Mouse (Mus musculus) CH12.LX (cell line): Measurements from ENCODE around the gene Rtn4rl2. TPM values are rescaled to one million over a fixed set of nuclear protein-coding genes. Genes with fewer than 3 reads are reported as not detected.

Experiments
- DNase-seq: peaks from one replicate; pipeline ENCODE4 v3.0.0-alpha.2; 2013; ENCODE audit errors: extremely low read depth
- H3K27ac ChIP-seq: 2 replicates; pipeline ENCODE4 v1.5.1; 2012; ENCODE audit warnings: low read depth, mild to moderate bottlenecking, control low read depth, moderate library complexity; ENCODE audit not compliant: insufficient read depth
- H3K27me3 ChIP-seq: replicated peaks from 2 replicates; pipeline ENCODE3; 2012; ENCODE audit warnings: inconsistent platforms
- H3K36me3 ChIP-seq, 2 experiments: replicated peaks in 1 of 2; 2 replicates each; pipeline versions ENCODE3 to v1.6.1; 2012; ENCODE audit warnings: inconsistent platforms in 1 of 2, low read length in 1 of 2, mild to moderate bottlenecking in 1 of 2, mixed read lengths in 1 of 2, moderate library complexity in 1 of 2; ENCODE audit not compliant: control insufficient read depth in 1 of 2, insufficient read depth in 1 of 2
- H3K4me1 ChIP-seq, 2 experiments: 2 replicates each; pipeline ENCODE4 v1.6.1; 2012; ENCODE audit warnings: inconsistent platforms in 1 of 2, moderate library complexity in 1 of 2; ENCODE audit not compliant: insufficient read depth in 2 of 2, control insufficient read depth in 1 of 2
- H3K4me2 ChIP-seq: 2 replicates; pipeline ENCODE4 v1.6.1; 2012; ENCODE audit warnings: low read depth, mild to moderate bottlenecking, control low read depth; ENCODE audit not compliant: poor library complexity, insufficient read depth, severe bottlenecking
- H3K4me3 ChIP-seq, 3 experiments: fragments of 150-350 bp in 1 of 3; sonication (generic) in 1 of 3; replicated peaks in 1 of 3; 2 replicates each; pipeline versions ENCODE3 to v1.5.1; 2011 to 2012; ENCODE audit warnings: low read depth in 2 of 3, low read length in 2 of 3, mild to moderate bottlenecking in 2 of 3, moderate library complexity in 2 of 3, control low read depth in 1 of 3, improper control_type of control experiment in 1 of 3, inconsistent platforms in 1 of 3, mixed read lengths in 1 of 3; ENCODE audit not compliant: poor library complexity in 1 of 3
- H3K79me2 ChIP-seq: replicated peaks from 2 replicates; pipeline ENCODE4 v1.6.1; 2012; ENCODE audit warnings: mild to moderate bottlenecking, moderate library complexity; ENCODE audit not compliant: control insufficient read depth, poor library complexity, insufficient read depth, severe bottlenecking; ENCODE audit errors: extremely low read depth
- H3K9ac ChIP-seq: 2 replicates; pipeline ENCODE4 v1.6.1; 2012; ENCODE audit warnings: low read depth, mild to moderate bottlenecking, control low read depth, moderate library complexity; ENCODE audit not compliant: insufficient read depth
- H3K9me3 ChIP-seq: replicated peaks from 2 replicates; pipeline ENCODE3; 2012; ENCODE audit warnings: low read length, inconsistent platforms, mixed read lengths
- CHD2 ChIP-seq: IDR thresholded peaks from 2 replicates; pipeline ENCODE4 v1.6.1; 2011; ENCODE audit warnings: low read length, improper control_type of control experiment
- CTCF ChIP-seq, 2 experiments: IDR thresholded peaks in 1 of 2; conservative IDR thresholded peaks in 1 of 2; 2 replicates each; pipeline ENCODE4 v1.5.1; 2011 to 2012; ENCODE audit warnings: low read depth in 2 of 2, low read length in 2 of 2, improper control_type of control experiment in 1 of 2, inconsistent platforms in 1 of 2, mild to moderate bottlenecking in 1 of 2, moderate library complexity in 1 of 2
- E2F4 ChIP-seq: IDR thresholded peaks from 2 replicates; pipeline ENCODE4 v1.6.1; 2011; ENCODE audit warnings: low read depth, low read length, improper control_type of control experiment; ENCODE audit not compliant: insufficient replicate concordance
- EP300 ChIP-seq: IDR thresholded peaks from 2 replicates; pipeline ENCODE4 v1.6.1; 2011; ENCODE audit warnings: low read length, improper control_type of control experiment
- ETS1 ChIP-seq: conservative IDR thresholded peaks from 2 replicates; pipeline ENCODE4 v1.6.1; 2012; ENCODE audit warnings: low read depth, mild to moderate bottlenecking, inconsistent platforms, low read length, improper control_type of control experiment, moderate library complexity
- GABPA ChIP-seq: IDR thresholded peaks from 2 replicates; pipeline ENCODE4 v1.6.1; 2012; ENCODE audit warnings: low read depth, low read length, improper control_type of control experiment, inconsistent platforms; ENCODE audit not compliant: insufficient replicate concordance
- IRF4 ChIP-seq: IDR thresholded peaks from 2 replicates; pipeline ENCODE4 v1.6.1; 2014; ENCODE audit warnings: low read depth, mild to moderate bottlenecking, inconsistent platforms, low read length, improper control_type of control experiment
- JUN ChIP-seq: IDR thresholded peaks from 2 replicates; pipeline ENCODE4 v1.6.1; 2011; ENCODE audit warnings: low read depth, mild to moderate bottlenecking, low read length, improper control_type of control experiment, moderate library complexity; ENCODE audit not compliant: insufficient read depth
- KAT2A ChIP-seq: IDR thresholded peaks from 2 replicates; pipeline ENCODE4 v1.6.1; 2012; ENCODE audit warnings: low read length, improper control_type of control experiment, inconsistent platforms; ENCODE audit not compliant: insufficient replicate concordance
- MAX ChIP-seq: IDR thresholded peaks from 2 replicates; pipeline ENCODE4 v1.6.1; 2011; ENCODE audit warnings: low read length, improper control_type of control experiment
- MAZ ChIP-seq: IDR thresholded peaks from 2 replicates; pipeline ENCODE4 v1.6.1; 2012; ENCODE audit warnings: low read depth, mild to moderate bottlenecking, inconsistent platforms, low read length, improper control_type of control experiment, moderate library complexity
- MEF2A ChIP-seq: IDR thresholded peaks from 2 replicates; pipeline ENCODE4 v1.6.1; 2014; ENCODE audit warnings: low read depth, mild to moderate bottlenecking, inconsistent platforms, low read length, improper control_type of control experiment, borderline replicate concordance
- MXI1 ChIP-seq: IDR thresholded peaks from 2 replicates; pipeline ENCODE4 v1.6.1; 2011; ENCODE audit warnings: mild to moderate bottlenecking, low read depth, low read length, improper control_type of control experiment
- NELFE ChIP-seq: IDR thresholded peaks from 2 replicates; pipeline ENCODE4 v1.6.1; 2011; ENCODE audit warnings: low read depth, low read length, improper control_type of control experiment
- PAX5 ChIP-seq: IDR thresholded peaks from 2 replicates; pipeline ENCODE4 v1.6.1; 2012; ENCODE audit warnings: low read length, inconsistent platforms, mixed read lengths
- POLR2AphosphoS2 ChIP-seq: IDR thresholded peaks from 2 replicates; pipeline ENCODE4 v1.6.1; 2011; ENCODE audit warnings: low read depth, low read length, improper control_type of control experiment
- RAD21 ChIP-seq: IDR thresholded peaks from 2 replicates; pipeline ENCODE4 v1.6.1; 2011; ENCODE audit warnings: low read depth, mild to moderate bottlenecking, low read length, improper control_type of control experiment, moderate library complexity
- RCOR1 ChIP-seq: conservative IDR thresholded peaks from 2 replicates; pipeline ENCODE4 v1.6.1; 2012; ENCODE audit warnings: low read depth, mild to moderate bottlenecking, inconsistent platforms, low read length, improper control_type of control experiment
- TCF12 ChIP-seq: IDR thresholded peaks from 2 replicates; pipeline ENCODE4 v1.6.1; 2014; ENCODE audit warnings: low read depth, mild to moderate bottlenecking, inconsistent platforms, low read length, improper control_type of control experiment
- ZC3H11A ChIP-seq: IDR thresholded peaks from 2 replicates; pipeline ENCODE4 v1.6.1; 2012; ENCODE audit warnings: low read depth, mild to moderate bottlenecking, inconsistent platforms, low read length, improper control_type of control experiment
- ZMIZ1 ChIP-seq: IDR thresholded peaks from 2 replicates; pipeline ENCODE4 v1.6.1; 2012; ENCODE audit warnings: low read depth, mild to moderate bottlenecking, inconsistent platforms, low read length, improper control_type of control experiment
- dilution Hi-C: fragments of 300-500 bp; cut with MboI; formaldehyde crosslinking; loops from 2 replicates; pipeline ENCODE4 v1.14.3; 2020; ENCODE audit warnings: low sequenced_read_pairs; ENCODE audit not compliant: extremely low pct_unique_long_range_greater_than_20kb, extremely low pct_ligation_motif_present
- in situ Hi-C: fragments of 300-500 bp; cut with MboI; formaldehyde crosslinking; loops from 3 replicates; pipeline ENCODE4 v1.14.3; 2019; ENCODE audit warnings: low sequenced_read_pairs, low pct_ligation_motif_present, low pct_unique_long_range_greater_than_20kb, mixed read lengths
- polyA plus RNA-seq: library from polyadenylated mRNA; unstranded; fragments of >175 nt; gene quantifications from 2 replicates; pipeline ENCODE4 v1.2.1, GENCODE M21; 2012; ENCODE audit warnings: low read depth; ENCODE audit not compliant: insufficient read length
- total RNA-seq, 2 experiments: library from RNA; depleted of rRNA; stranded (reverse); fragments of 300-350 nt in 1 of 2; fragments of >200 nt in 1 of 2; gene quantifications; 2 replicates each; pipeline ENCODE4 v1.2.3; 2012 to 2014

The Rtn4rl2 gene
- total and polyA plus RNA-seq, 3 experiments, result not detected

DNA sequence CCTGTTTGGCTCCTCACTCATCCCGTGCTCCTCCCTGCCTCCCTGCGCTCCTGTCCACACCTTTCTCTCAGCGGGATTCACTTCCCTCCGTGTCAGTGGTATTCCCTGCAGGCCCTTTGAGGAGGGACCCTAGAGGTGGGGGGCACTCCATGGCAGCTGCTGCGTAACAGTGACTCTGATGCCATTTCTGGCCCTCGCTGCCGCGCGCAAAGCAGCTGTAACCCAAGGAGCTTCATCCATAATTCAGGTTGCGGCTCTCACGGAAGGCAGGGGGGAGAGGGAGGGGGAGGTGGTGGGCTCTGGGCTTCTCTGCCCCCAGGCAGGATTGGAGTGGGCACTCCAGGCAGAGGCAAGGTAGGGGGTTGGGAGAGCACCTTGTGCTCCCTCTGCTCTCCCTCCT is 3.0 kb downstream of the Rtn4rl2 start:
- dilution Hi-C loops, result no loop called here
- peaks cover 27% of the 10 kb centered on the region for H3K27me3 ChIP-seq

DNA sequence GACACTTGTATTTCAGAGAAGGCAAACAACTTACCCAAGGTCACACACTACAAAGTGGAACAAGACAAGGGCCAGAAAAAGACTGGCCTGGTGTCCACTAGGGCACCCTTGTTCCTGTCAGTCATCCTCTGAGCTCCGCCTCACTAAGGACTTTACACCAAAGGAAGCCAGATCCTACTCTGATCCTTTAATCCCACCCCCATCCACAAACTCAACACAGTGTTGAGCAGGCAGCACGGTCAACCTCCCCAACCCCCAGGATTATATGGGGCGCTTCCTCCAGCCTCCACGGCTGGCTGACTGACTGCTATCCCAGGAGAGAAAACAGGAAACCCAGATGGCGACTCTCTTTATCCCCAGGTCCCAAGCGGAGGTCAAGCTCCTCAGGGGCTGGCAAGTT is 3.4 kb downstream of the Rtn4rl2 start:
- peaks cover 4% of the 10 kb centered on the region for H3K9me3 ChIP-seq
- dilution Hi-C loops (no loop called here), in situ Hi-C loops (loop anchor here (25.0 kb wide), 1 partner anchor 354 kb away; no protein-coding TSS in a partner anchor)
- H3K79me2 ChIP-seq, result no peaks in the 10 kb centered on the region
- H3K4me2 ChIP-seq, result no peak overlapping the region
- H3K27me3 ChIP-seq, result peaks cover 25% of the 10 kb centered on the region
- TF ChIP-seq KAT2A (no peak), RCOR1 (no peak), E2F4 (no peak), MXI1 (no peak), MAZ (no peak), MEF2A (no peak), ETS1 (no peak), MAX (no peak), POLR2AphosphoS2 (no peak), CHD2 (no peak), TCF12 (no peak), ZC3H11A (no peak)
- H3K9ac ChIP-seq, result no peak overlapping the region
- peaks cover 3 to 22% of the 10 kb centered on the region in 2 experiments for H3K4me1 ChIP-seq
- H3K4me3 ChIP-seq, result no peak overlapping the region
- DNase-seq, result no peak
- no peaks in the 10 kb centered on the region for H3K36me3 ChIP-seq
- no peak overlapping the region for H3K27ac ChIP-seq

More for the DNA sequence above, 3.0 kb downstream of the Rtn4rl2 start:
- H3K9me3 ChIP-seq, result peaks cover 4% of the 10 kb centered on the region
- H3K9ac ChIP-seq, result no peak overlapping the region
- peaks cover 3 to 22% of the 10 kb centered on the region in 2 experiments for H3K4me1 ChIP-seq
- H3K4me2 ChIP-seq, result no peak overlapping the region
- H3K27ac ChIP-seq, result no peak overlapping the region
- in situ Hi-C loops, result loop anchor here (25.0 kb wide), 1 partner anchor 354 kb away; no protein-coding TSS in a partner anchor
- H3K79me2 ChIP-seq, result no peaks in the 10 kb centered on the region
- no peak for TF ChIP-seq IRF4
- H3K36me3 ChIP-seq, result no peaks in the 10 kb centered on the region
- DNase-seq, result no peak
- no peak overlapping the region for H3K4me3 ChIP-seq

DNA sequence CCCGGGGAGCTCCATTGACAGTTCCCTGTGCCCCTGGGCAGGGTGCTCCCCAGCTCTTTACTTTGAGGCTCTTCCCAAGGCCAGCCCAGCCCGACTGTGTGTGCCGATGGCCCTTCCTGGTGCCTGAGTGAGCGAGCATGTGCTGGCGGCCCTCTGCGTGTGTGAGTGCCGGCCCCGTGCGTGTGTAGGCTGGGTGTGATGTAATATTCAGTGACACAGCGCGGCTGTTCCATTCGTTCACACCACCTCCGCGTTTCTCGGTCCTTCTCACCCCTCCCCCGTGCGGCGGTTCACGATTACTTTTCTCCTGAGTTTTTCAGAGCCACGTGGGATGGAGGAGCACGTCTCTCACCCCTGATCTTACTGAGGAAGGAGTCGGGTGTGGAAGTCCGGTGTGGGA is 3.9 kb downstream of the Rtn4rl2 start:
- H3K27me3 ChIP-seq, result peaks cover 20% of the 10 kb centered on the region
- no peak overlapping the region for H3K27ac ChIP-seq
- no peak for TF ChIP-seq RCOR1
- no peak for TF ChIP-seq ZMIZ1
- no peak for TF ChIP-seq POLR2AphosphoS2
- no peak for TF ChIP-seq RAD21
- TF ChIP-seq PAX5, result no peak
- TF ChIP-seq GABPA, result no peak
- TF ChIP-seq E2F4, result no peak
- no peak for TF ChIP-seq JUN
- no peak for TF ChIP-seq NELFE
- TF ChIP-seq TCF12, result no peak
- no peak for TF ChIP-seq EP300
- TF ChIP-seq CTCF (conservative IDR thresholded peaks at IDR 0.05 in 1 of 2, IDR thresholded peaks at IDR 0.05 in 1 of 2; ENCODE audit: low read depth in 2 of 2, low read length in 2 of 2), result no peak
- dilution Hi-C loops, result no loop called here
- no peaks in the 10 kb centered on the region for H3K36me3 ChIP-seq
- H3K4me2 ChIP-seq, result no peak overlapping the region
- no peak overlapping the region for H3K4me3 ChIP-seq
- peaks cover 3 to 18% of the 10 kb centered on the region in 2 experiments for H3K4me1 ChIP-seq
- no peak overlapping the region for H3K9ac ChIP-seq
- DNase-seq, result no peak
- no peaks in the 10 kb centered on the region for H3K79me2 ChIP-seq
- peaks cover 2% of the 10 kb centered on the region for H3K9me3 ChIP-seq
- in situ Hi-C loops, result loop anchor here (25.0 kb wide), 1 partner anchor 355 kb away; no protein-coding TSS in a partner anchor
